Comparison of ENCODE assay signal across 9 mouse cellular contexts in the genomic region with DNA sequence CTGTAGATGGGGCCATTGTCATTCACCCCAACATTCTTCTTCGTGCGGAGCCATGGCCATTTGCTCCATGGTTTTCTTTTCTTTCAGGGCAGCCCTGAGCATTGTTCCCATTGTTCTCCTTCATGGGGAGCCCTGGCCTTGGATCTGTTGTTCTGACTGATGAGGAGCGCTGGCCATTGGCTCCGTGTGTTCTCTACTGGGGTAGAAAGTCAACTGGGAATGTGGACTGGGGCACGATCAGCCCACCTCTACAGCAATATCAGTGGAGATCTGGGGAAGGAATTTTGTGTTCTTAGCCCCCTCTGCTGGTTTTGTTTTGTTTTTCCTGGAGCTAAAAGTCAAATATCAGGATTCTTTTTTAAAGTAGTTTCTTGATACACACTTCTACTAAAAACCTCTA. TPM values are rescaled to one million over a fixed set of nuclear protein-coding genes. Genes with fewer than 3 reads are reported as not detected.
DNase-seq lines count a peak whose midpoint lies in the region; ATAC-seq and TF ChIP-seq lines count a peak whose summit lies in the region.
"Had no signal": no experiment of that assay in that cellular context is flagged by ENCODE, and none has a peak within 500 bp of the region (broad histone marks: within the 10 kb centered on the region; RNA-seq: fewer than 3 reads in every experiment).

No protein-coding gene starts in this region.

- no peak overlapping the region for H3K9ac ChIP-seq in forebrain, postnatal 0 days
- H3K9ac ChIP-seq in forebrain, embryonic 12.5 days = no peak overlapping the region
- no peak overlapping the region for H3K9ac ChIP-seq in MEL (ENCODE audit: control insufficient read depth, low read depth, low read length, poor library complexity, severe bottlenecking)

- no peaks in the 10 kb centered on the region for H3K9me3 ChIP-seq in forebrain, postnatal 0 days (ENCODE audit: low read length)
- H3K9me3 ChIP-seq in forebrain, embryonic 12.5 days = no peaks in the 10 kb centered on the region
- no peaks in the 10 kb centered on the region for H3K9me3 ChIP-seq in MEL (replicated peaks; ENCODE audit: insufficient read depth, low read length)

- peak; percentile 54 for TF ChIP-seq CTCF in forebrain, postnatal 0 days (IDR thresholded peaks at IDR 0.05; ENCODE audit: low read depth)
- peak in 2 of 3 experiments; percentile 11 to 43; a peak in 2 of 6 replicates for TF ChIP-seq CTCF in MEL (IDR thresholded peaks at IDR 0.05 in 2 of 3, conservative IDR thresholded peaks at IDR 0.05 in 1 of 3; ENCODE audit: control insufficient read depth in 1 of 3, insufficient read depth in 1 of 3, low read depth in 2 of 3, low read length in 3 of 3, poor library complexity in 1 of 3, severe bottlenecking in 1 of 3)

- peak; percentile 50 for TF ChIP-seq RAD21 in MEL (IDR thresholded peaks at IDR 0.05; ENCODE audit: low read depth, low read length)

- TF ChIP-seq POLR2A in MEL (IDR thresholded peaks at IDR 0.05; ENCODE audit: control insufficient read depth in 1 of 2, insufficient read depth in 1 of 2, low read depth in 1 of 2, low read length in 2 of 2, poor library complexity in 1 of 2) = no peak

- H3K79me2 ChIP-seq in MEL (ENCODE audit: control insufficient read depth, insufficient read depth, low read length, poor library complexity) = no peaks in the 10 kb centered on the region

- ATAC-seq in forebrain, postnatal 0 days = no peak; the same call in 1 of the 2 replicates
- ATAC-seq in forebrain, embryonic 12.5 days (ENCODE audit: low FRiP score) = no peak

- H3K4me2 ChIP-seq in forebrain, postnatal 0 days (ENCODE audit: low read depth) = no peak overlapping the region
- no peak overlapping the region for H3K4me2 ChIP-seq in forebrain, embryonic 12.5 days

- no peaks in the 10 kb centered on the region for H3K27me3 ChIP-seq in forebrain, postnatal 0 days (ENCODE audit: insufficient read depth, low read length)
- no peaks in the 10 kb centered on the region for H3K27me3 ChIP-seq in forebrain, embryonic 12.5 days
- H3K27me3 ChIP-seq in MEL (ENCODE audit: control insufficient read depth in 1 of 2, insufficient read depth in 2 of 2, low read length in 2 of 2) = no peaks in the 10 kb centered on the region

- 48% methylated on average over 5 of the region's 5 CpGs for WGBS in forebrain, postnatal 0 days
- WGBS in forebrain, embryonic 12.5 days = 61% methylated on average over 5 of the region's 5 CpGs

- no peak overlapping the region for H3K27ac ChIP-seq in forebrain, postnatal 0 days (ENCODE audit: low read depth, low read length)
- H3K27ac ChIP-seq in forebrain, embryonic 12.5 days = no peak overlapping the region
- H3K27ac ChIP-seq in MEL (ENCODE audit: control insufficient read depth, low read depth, low read length) = no peak overlapping the region
- H3K27ac ChIP-seq: macrophage had no signal

- H3K4me1 ChIP-seq in forebrain, postnatal 0 days (ENCODE audit: insufficient read depth) = no peaks in the 10 kb centered on the region
- no peaks in the 10 kb centered on the region for H3K4me1 ChIP-seq in forebrain, embryonic 12.5 days
- H3K4me1 ChIP-seq in MEL (ENCODE audit: control insufficient read depth in 1 of 2, insufficient read depth in 2 of 2, low read length in 2 of 2) = no peaks in the 10 kb centered on the region

- H3K36me3 ChIP-seq in forebrain, postnatal 0 days (ENCODE audit: insufficient read depth) = peaks cover 10% of the 10 kb centered on the region
- H3K36me3 ChIP-seq in forebrain, embryonic 12.5 days (replicated peaks) = peaks cover 22% of the 10 kb centered on the region
- H3K36me3 ChIP-seq in MEL (ENCODE audit: control insufficient read depth in 1 of 2, insufficient read depth in 2 of 2, low read length in 2 of 2) = no peaks in the 10 kb centered on the region

- peak; percentile 64 for DNase-seq in forebrain, postnatal 0 days
- peak; percentile 32 for DNase-seq in layer of hippocampus, adult 9-10 months (ENCODE audit: low spot score)
- DNase-seq in layer of hippocampus, postnatal 25 days (ENCODE audit: extremely low spot score in 1 of 2, low spot score in 1 of 2) = no peak
- DNase-seq in MEL (ENCODE audit: low read depth, low spot score) = no peak
- DNase-seq in cerebellum, adult 9-11 months = peak; percentile 31
- no peak for DNase-seq in testis, postnatal 10 days (ENCODE audit: low spot score)
- no peak for DNase-seq in thymus, adult 18-20 months

- no peak overlapping the region for H3K4me3 ChIP-seq in forebrain, postnatal 0 days (ENCODE audit: low read depth, low read length)
- H3K4me3 ChIP-seq in forebrain, embryonic 12.5 days (replicated peaks) = no peak overlapping the region
- no peak overlapping the region for H3K4me3 ChIP-seq in MEL (ENCODE audit: control insufficient read depth in 1 of 2, insufficient read depth in 1 of 2, low read depth in 2 of 2, low read length in 2 of 2)

- TF ChIP-seq EP300 in MEL (IDR thresholded peaks at IDR 0.05; ENCODE audit: low read depth in 1 of 2, low read length in 2 of 2) = no peak

TF ChIP-seq in MEL, 35 proteins besides CTCF, POLR2A, EP300 and RAD21:
- TF ChIP-seq ZC3H11A (IDR thresholded peaks at IDR 0.05; ENCODE audit: low read depth, low read length) (peak; percentile 35; the same call in 1 of the 2 replicates), SMC3 (IDR thresholded peaks at IDR 0.05; ENCODE audit: low read depth, low read length) (peak; percentile 50), HCFC1 (IDR thresholded peaks at IDR 0.05; ENCODE audit: low read depth, low read length) (no peak), BHLHE40 (IDR thresholded peaks at IDR 0.05; ENCODE audit: borderline replicate concordance, low read depth, low read length) (no peak), SIN3A (IDR thresholded peaks at IDR 0.05; ENCODE audit: low read length) (no peak), CHD1 (IDR thresholded peaks at IDR 0.05; ENCODE audit: low read depth, low read length) (no peak)
TF ChIP-seq in MEL: peak in this region for 2.

RNA-seq across cellular contexts. Expression of gene Defb48, which starts 46.6 kb away (rescaled TPM):
- total RNA-seq in forebrain, postnatal 0 days (2014; rRNA removed) = not detected in 2 replicates
- polyA plus RNA-seq in forebrain, postnatal 0 days (2015; fragmentation: Nextera tagmentation; extraction: Ambion mirVana) = not detected in 2 replicates
- not detected in 2 replicates for polyA plus RNA-seq in forebrain, embryonic 12.5 days (2016; fragmentation: Nextera tagmentation; extraction: Ambion mirVana)
- total RNA-seq in layer of hippocampus, postnatal 25 days (2021) = not detected
- not detected in 2 replicates for total RNA-seq in MEL (2012; rRNA removed)
- not detected for polyA plus RNA-seq in MEL (2012; ENCODE audit: insufficient read depth in 1 of 2, insufficient read length in 2 of 2, low read depth in 1 of 2, low replicate concordance in 2 of 2, missing spikeins in 1 of 2)
- polyA plus RNA-seq: macrophage had no signal

Comparison
In these comparisons a context has a peak if more than half of its experiments do, and no peak if none do; other contexts are left out.
1. DNase-seq: peak in forebrain, postnatal 0 days (single experiment), layer of hippocampus, adult 9-10 months (single experiment) and cerebellum, adult 9-11 months (single experiment); none in layer of hippocampus, postnatal 25 days (0 of 2), MEL (single experiment), testis, postnatal 10 days (single experiment) and thymus, adult 18-20 months (0 of 2).